Mouse (Mus musculus) yolk sac, embryonic 10.5 days (tissue): ENCODE data around the gene Taf12.
A peak's percentile ranks its signal among the peaks of the same experiment; 100 is the strongest.

Experiments used
- DNase-seq: peaks from one replicate; pipeline ENCODE4 v3.0.0-alpha.2; 2017; ENCODE audit warnings: low spot score

The Taf12 gene

GRCm38 (mm10) chr4:132311209-132311608, 37.0 kb downstream of the Taf12 start:
- DNase-seq, result no peak

GRCm38 (mm10) chr4:132311801-132312200, 37.6 kb downstream of the Taf12 start:
- DNase-seq, result peak; percentile 41

GRCm38 (mm10) chr4:132312627-132313026, 38.5 kb downstream of the Taf12 start:
- DNase-seq, result no peak

- DNase-seq, result no peak
Measured at GRCm38 (mm10) chr4:132315711-132316110, 41.5 kb downstream of the Taf12 start.

GRCm38 (mm10) chr4:132326481-132326880, 52.3 kb downstream of the Taf12 start:
- no peak for DNase-seq

GRCm38 (mm10) chr4:132328391-132328982, 54.3 kb downstream of the Taf12 start:
- DNase-seq, result no peak

GRCm38 (mm10) chr4:132329115-132329834, 55.1 kb downstream of the Taf12 start, which contains the start of gene Trnau1ap:
TSS of gene Trnau1ap (minus strand) at chr4:132329538.
- peak; percentile 96 for DNase-seq

GRCm38 (mm10) chr4:132329835-132330354, 55.7 kb downstream of the Taf12 start:
- DNase-seq, result no peak

GRCm38 (mm10) chr4:132331960-132332359, 57.8 kb downstream of the Taf12 start:
- DNase-seq, result no peak

GRCm38 (mm10) chr4:132332880-132333279, 58.7 kb downstream of the Taf12 start:
- DNase-seq, result no peak

- no peak for DNase-seq
Measured at GRCm38 (mm10) chr4:132338943-132339342, 64.8 kb downstream of the Taf12 start.

GRCm38 (mm10) chr4:132341451-132341850, 67.3 kb downstream of the Taf12 start:
- peak; percentile 80 for DNase-seq

GRCm38 (mm10) chr4:132344403-132345134, 70.4 kb downstream of the Taf12 start:
- no peak for DNase-seq
